Mouse (Mus musculus): ENCODE results near the gene Galnt15.
"Not testable (repeated sequence)": the region's sequence is repeated elsewhere in the genome, so short reads cannot be mapped to it uniquely, and the experiment has no call there.

Galnt15 gene

GRCm38 (mm10) chr14:32037661-32038252, 9.0 kb downstream of the Galnt15 start:
- no peak for DNase-seq

- no peak for DNase-seq
These were observed 13.3 kb downstream of the Galnt15 start for GRCm38 (mm10) chr14:32042108-32042507.

GRCm38 (mm10) chr14:32046357-32046756, 17.6 kb downstream of the Galnt15 start:
- no peak for DNase-seq

GRCm38 (mm10) chr14:32050171-32050570, 21.4 kb downstream of the Galnt15 start:
- no peak for DNase-seq

- no peak for DNase-seq
These were observed 25.1 kb downstream of the Galnt15 start for GRCm38 (mm10) chr14:32053895-32054294.

- no peak for DNase-seq
These were observed 26.0 kb downstream of the Galnt15 start for GRCm38 (mm10) chr14:32054788-32055187.

- no peak for DNase-seq
These were observed 27.0 kb downstream of the Galnt15 start for GRCm38 (mm10) chr14:32055781-32056180.

GRCm38 (mm10) chr14:32056675-32057074, 27.9 kb downstream of the Galnt15 start:
- DNase-seq: peak; percentile 58

GRCm38 (mm10) chr14:32057664-32058063, 28.9 kb downstream of the Galnt15 start:
- DNase-seq: no peak

GRCm38 (mm10) chr14:32061398-32061797, 32.6 kb downstream of the Galnt15 start:
- DNase-seq: no peak

- DNase-seq: no peak
These were observed 44.0 kb downstream of the Galnt15 start for GRCm38 (mm10) chr14:32072807-32073206.

GRCm38 (mm10) chr14:32073211-32073685, 44.5 kb downstream of the Galnt15 start:
- no peak for DNase-seq

GRCm38 (mm10) chr14:32073901-32074300, 45.1 kb downstream of the Galnt15 start:
- DNase-seq: no peak

- peak; percentile 73 for DNase-seq
These were observed 48.2 kb downstream of the Galnt15 start for GRCm38 (mm10) chr14:32076896-32077575.

- DNase-seq: no peak
These were observed 52.2 kb downstream of the Galnt15 start for GRCm38 (mm10) chr14:32081026-32081425.

GRCm38 (mm10) chr14:32082891-32083290, 54.1 kb downstream of the Galnt15 start:
- DNase-seq: no peak

- no peak for DNase-seq
These were observed 54.7 kb downstream of the Galnt15 start for GRCm38 (mm10) chr14:32083466-32083865.

- no peak for DNase-seq
These were observed 56.1 kb downstream of the Galnt15 start, which contains the start of gene Oxnad1 for GRCm38 (mm10) chr14:32084761-32085485. Gene Oxnad1 (plus strand): TSS chr14:32085374.

- peak; percentile 98 for DNase-seq
These were observed 56.9 kb downstream of the Galnt15 start, which contains the start of gene Dph3 for GRCm38 (mm10) chr14:32085486-32086201. Gene Dph3 (minus strand): TSS chr14:32085729.

- no peak for DNase-seq
These were observed 57.4 kb downstream of the Galnt15 start for GRCm38 (mm10) chr14:32086226-32086625.

- DNase-seq: not testable (repeated sequence)
These were observed 58.9 kb downstream of the Galnt15 start for GRCm38 (mm10) chr14:32087584-32088248.

GRCm38 (mm10) chr14:32091124-32091523, 62.3 kb downstream of the Galnt15 start:
- no peak for DNase-seq

Data from right cerebral cortex, postnatal 4 days (tissue).